Mouse (Mus musculus) layer of hippocampus, adult 9-10 months (tissue): Measurements from ENCODE around the gene 1700024P04Rik.
"Not testable (repeated sequence)": the region's sequence is repeated elsewhere in the genome, so short reads cannot be mapped to it uniquely, and the experiment has no call there.

Experiments used
- DNase-seq: peaks from one replicate; pipeline ENCODE4 v3.0.0; 2022; ENCODE audit warnings: low spot score

Gene 1700024P04Rik

GRCm38 (mm10) chr13:98984465-98984864 is at the start of gene 1700024P04Rik:
Gene 1700024P04Rik, minus strand, starts transcription at chr13:98984565.
- no peak for DNase-seq

DNA sequence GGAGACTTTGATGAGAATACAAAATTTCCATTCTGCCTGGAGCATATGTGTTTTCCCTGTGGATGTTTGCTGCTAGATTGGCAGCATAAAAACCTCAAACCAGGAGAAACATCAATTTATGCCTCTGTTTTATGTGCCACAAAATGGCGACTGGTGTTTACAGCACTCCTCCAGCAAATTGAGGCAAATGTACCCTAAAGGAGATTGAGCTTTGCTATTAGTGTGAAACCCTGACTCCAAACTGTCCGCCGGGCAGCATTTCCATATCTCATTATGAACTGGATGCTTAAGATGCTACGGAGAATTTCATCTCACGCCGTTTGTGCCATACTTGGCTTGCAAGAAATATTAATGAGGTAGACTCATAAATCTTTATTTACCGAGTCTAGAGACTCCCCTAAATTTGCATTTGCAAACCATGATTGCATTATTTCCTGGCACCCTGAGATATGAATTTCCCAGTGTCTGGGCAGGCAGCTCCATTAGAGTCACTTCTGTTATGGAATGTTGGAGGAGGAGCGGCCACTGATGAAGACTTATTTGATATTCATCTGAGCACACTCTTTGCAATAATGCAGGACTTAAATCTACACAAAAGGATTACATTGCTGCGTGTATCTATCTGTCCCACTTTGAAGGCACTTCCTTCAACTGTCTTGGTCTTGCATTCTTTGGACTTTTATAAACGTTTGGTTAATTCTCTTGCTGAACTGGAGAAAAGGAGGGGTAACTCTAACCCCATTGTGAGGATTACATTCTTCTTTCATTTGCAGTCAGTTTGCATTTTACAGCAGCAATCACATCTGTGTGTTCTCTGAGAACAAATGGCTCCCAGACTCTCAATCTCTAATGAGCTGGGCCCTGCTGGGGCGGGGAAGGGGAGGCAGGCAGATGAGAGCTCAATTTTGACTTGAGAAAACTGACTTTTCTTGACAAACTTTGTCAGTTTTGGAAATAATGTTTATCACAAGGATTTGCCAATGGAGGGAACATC is 47.2 kb upstream of the 1700024P04Rik start:
- no peak for DNase-seq

- DNase-seq, result no peak
Measured at GRCm38 (mm10) chr13:99030579-99031200, 46.3 kb upstream of the 1700024P04Rik start.

DNA sequence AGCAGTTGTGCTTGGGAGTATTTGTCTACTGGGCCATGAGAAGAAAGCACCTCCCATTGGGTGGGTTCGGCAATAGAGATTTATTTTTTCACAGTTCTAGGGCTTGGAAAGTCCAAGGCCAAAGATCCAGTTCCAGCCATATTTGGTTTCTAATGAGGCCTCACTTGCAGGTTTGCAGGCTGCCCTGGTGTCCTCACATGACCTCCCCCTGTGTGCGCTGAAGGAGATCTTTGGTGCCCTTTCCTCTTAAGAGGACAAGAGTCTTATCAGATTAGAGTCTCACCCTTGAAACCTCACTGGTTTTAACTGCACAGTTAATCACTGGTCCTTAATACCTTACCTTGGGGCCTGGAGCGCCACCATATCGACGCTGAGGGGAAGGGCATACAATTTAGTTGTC is 40.9 kb upstream of the 1700024P04Rik start:
- no peak for DNase-seq

GRCm38 (mm10) chr13:99022036-99022435 is 37.7 kb upstream of the 1700024P04Rik start:
- DNase-seq, result no peak

- DNase-seq, result no peak
Measured at GRCm38 (mm10) chr13:99021181-99021580, 36.8 kb upstream of the 1700024P04Rik start.

DNA sequence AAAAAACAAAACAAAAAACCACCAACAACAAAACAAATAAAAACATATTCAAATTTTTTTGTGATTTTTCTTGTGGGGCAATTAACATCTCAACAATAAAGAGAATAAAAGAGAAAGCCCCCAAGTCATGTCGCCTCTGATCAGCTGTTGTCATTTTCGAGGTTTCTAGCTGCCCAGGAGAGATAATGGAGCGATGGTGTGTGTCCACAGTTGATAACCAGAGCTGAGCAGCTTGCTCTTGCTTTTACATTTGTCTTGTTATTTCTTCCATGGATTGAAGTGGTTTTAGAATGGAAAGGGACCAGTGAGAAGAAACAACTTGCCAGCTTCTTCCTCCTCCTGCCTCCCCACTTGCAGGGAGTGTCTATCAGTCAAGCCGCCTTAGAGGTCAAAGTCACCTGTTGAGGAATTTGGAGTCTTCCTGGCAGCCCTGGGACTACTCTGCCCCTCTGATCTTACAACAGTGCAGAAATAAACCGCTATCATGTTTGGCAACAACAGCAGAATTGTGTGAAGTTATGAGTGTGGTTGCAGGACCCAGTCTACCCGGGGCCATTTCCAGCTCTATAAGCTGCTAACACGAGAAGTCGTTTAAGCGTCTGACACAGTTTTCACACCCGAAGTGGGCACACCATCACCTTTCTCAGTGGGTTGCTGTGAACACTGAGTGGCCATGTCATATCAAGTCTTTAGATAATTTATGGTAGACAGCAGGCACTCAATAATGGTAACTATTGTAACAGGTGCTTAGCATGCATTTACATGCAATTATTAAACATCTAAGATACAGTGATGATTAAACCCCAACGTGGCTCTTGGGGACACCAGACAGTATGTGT is 35.7 kb upstream of the 1700024P04Rik start:
- DNase-seq, result no peak

- DNase-seq, result no peak
Measured at GRCm38 (mm10) chr13:99018526-99019201, 34.3 kb upstream of the 1700024P04Rik start.

GRCm38 (mm10) chr13:99016696-99017095 is 32.3 kb upstream of the 1700024P04Rik start:
- no peak for DNase-seq

- DNase-seq, result no peak
Measured at GRCm38 (mm10) chr13:99012891-99013290, 28.5 kb upstream of the 1700024P04Rik start.

GRCm38 (mm10) chr13:99008013-99008412 is 23.6 kb upstream of the 1700024P04Rik start:
- no peak for DNase-seq

GRCm38 (mm10) chr13:99006389-99007099 is 22.2 kb upstream of the 1700024P04Rik start:
- DNase-seq, result no peak

DNA sequence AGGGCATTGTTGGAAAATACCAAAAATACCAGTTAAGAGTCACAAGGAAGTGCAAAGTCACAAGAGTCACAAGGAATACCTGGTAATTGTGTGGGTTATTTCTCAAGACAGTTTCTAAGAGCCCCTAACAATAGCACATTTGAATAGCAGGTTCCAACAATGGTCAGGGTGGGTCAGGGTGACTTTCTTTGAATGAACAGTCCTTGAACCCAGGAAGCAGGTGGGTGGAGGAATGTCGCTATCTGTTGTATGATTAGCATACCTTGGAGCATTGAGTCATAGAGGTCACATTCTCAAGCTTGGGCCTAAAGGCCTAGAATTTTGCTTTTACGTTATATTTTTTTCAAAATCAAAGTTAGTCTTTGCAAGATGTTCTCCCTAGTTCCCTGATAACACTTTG is 17.3 kb upstream of the 1700024P04Rik start:
- not testable (repeated sequence) for DNase-seq

DNA sequence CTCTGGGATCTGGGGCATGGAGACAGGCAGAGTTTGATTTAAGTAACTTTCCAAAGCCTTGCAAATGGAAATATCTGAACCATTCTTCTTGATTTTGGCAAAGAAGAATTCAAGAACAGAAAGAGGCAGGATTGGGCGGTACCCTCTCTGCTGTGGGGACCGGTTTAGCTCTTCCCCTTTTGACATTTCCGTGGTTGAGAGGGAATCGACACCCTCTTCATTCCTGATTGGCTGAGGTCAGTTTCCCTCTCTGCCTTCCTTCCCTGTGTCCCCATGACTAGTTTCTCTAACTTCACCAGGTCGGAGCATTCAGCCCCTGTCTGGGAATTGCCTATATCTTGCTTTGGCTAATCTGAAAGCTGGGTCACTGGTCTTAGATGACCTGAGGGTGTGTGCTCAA is 12.7 kb upstream of the 1700024P04Rik start:
- DNase-seq, result no peak

DNA sequence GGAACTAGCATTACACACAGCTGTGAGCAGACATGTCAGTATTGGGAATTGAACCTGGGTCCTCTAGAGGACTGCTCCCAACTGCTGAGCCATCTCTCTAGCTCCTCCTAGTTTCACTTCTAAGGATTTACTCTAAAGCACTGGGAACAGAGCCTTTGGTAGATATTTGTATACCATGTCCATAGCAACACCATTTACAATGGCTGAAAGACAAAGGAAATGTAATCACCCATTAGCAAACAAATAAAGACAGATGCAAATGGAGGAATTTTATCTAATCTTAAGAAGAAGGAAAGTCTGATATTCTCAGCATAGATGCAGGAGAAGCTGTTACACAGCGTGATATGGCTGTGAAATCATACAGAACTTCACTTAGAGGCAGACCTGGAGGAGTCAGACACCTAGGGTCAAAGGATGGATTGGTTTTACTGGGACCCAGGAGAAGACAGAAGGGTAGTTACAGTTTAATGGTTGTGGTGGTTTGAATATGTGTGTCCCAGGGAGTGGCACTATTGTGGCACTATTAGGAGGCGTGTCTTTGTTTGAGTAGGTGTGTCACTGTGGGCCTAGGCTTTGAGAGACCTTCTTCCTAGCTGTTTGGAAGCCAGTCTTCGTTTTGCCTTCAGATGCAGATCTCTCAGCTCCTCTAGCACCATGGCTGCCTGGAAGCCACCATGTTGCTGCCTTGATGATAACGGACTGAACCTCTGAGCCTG is 7.1 kb downstream of the 1700024P04Rik start:
- no peak for DNase-seq

GRCm38 (mm10) chr13:98976022-98976421 is 8.3 kb downstream of the 1700024P04Rik start:
- DNase-seq, result not testable (repeated sequence)

GRCm38 (mm10) chr13:98972090-98972489 is 12.3 kb downstream of the 1700024P04Rik start:
- DNase-seq, result no peak

DNA sequence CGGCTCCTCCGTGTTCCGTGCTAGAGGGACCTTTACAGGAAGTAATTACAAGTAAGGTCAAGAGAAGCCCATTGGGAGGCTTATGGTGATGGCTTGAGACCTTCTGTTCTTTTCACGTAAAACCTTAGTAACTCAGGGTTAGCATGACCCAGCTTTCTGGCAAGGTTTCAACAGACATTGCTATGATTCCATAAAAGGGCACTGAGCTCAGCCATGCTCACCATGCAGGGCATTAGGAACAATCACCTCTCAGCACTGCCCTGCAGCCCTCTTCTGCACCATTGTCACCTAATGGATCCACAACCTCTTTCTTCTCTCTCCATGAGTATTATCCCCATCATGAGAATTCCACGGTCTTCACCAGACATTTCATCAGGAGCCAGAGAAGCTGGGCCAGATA is 12.7 kb downstream of the 1700024P04Rik start:
- no peak for DNase-seq

- DNase-seq, result no peak
Measured at GRCm38 (mm10) chr13:98968517-98968916, 15.8 kb downstream of the 1700024P04Rik start.

- DNase-seq, result no peak
Measured at GRCm38 (mm10) chr13:98967942-98968341, 16.4 kb downstream of the 1700024P04Rik start.
